Mouse (Mus musculus) Patski (cell line): ENCODE results near the gene Socs5. TPM values are rescaled to one million over a fixed set of nuclear protein-coding genes. Genes with fewer than 3 reads are reported as not detected.

Experiments used
- ATAC-seq: fragments of 100-300 bp; one replicate; pipeline ENCODE4 v1.8.0; 2021
- CTCF ChIA-PET: fragments of 350-600 bp; sonication (Branson Sonifier 250); formaldehyde crosslinking; loops from one replicate; lab custom pipeline; 2022; ENCODE audit warnings: inconsistent platforms; lab: Charles Lee
- POLR2A ChIA-PET: fragments of 350-600 bp; sonication (Branson Sonifier 250); formaldehyde crosslinking; loops from one replicate; lab custom pipeline; 2022; ENCODE audit warnings: antibody characterized with exemption, inconsistent platforms; lab: Charles Lee
- DNase-seq: peaks from one replicate; pipeline ENCODE4 v3.0.0-alpha.2; 2011; ENCODE audit warnings: low read depth, low spot score
- H3K27me3 ChIP-seq: fragments of 371-371 bp; one replicate; pipeline ENCODE4 v1.5.1; 2021
- CTCF ChIP-seq: fragments of 100-300 bp; IDR thresholded peaks from one replicate; pipeline ENCODE4 v1.5.1; 2021
- in situ Hi-C: fragments of 300-500 bp; cut with MboI; formaldehyde crosslinking; loops from 3 replicates; pipeline ENCODE4 v1.11.1; 2018; ENCODE audit warnings: low pct_unique_long_range_greater_than_20kb, mixed read lengths
- polyA plus RNA-seq: library from polyadenylated mRNA; unstranded; gene quantifications from one replicate; pipeline ENCODE4 v1.2.3, GENCODE M21; 2021

The Socs5 gene
- polyA plus RNA-seq, 1 experiment from 2014 or later: 39.1 TPM

DNA sequence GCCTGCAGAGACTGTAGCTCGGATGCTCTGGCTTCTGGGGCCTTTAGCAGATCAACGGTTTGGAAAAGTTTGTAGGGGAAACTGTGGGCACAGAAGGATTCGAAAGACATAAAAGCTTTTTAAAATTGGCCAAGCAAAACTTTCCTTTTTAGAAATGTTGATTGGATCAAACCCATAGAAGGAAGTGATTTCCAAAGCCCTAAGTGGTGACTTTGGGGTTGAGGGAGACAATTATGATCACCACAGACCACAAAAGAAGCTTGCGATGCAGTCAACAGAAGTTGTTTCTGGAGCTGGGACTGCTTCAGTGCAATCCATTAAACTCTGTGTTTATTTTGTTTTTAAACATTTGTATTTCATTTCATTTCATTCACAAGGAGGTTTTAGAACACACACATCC lies 24.9 kb upstream of the Socs5 start:
- POLR2A ChIA-PET: no interaction called here
- in situ Hi-C loops: no loop called here
- no peak for TF ChIP-seq CTCF
- H3K27me3 ChIP-seq: no peaks in the 10 kb centered on the region
- CTCF ChIA-PET: interaction anchor here (1.0 to 1.6 kb wide), 3 partner anchors 9 to 143 kb away, joined by 3 to 4 read pairs (median 3); no protein-coding TSS in a partner anchor
- no peak for ATAC-seq
- no peak for DNase-seq

DNA sequence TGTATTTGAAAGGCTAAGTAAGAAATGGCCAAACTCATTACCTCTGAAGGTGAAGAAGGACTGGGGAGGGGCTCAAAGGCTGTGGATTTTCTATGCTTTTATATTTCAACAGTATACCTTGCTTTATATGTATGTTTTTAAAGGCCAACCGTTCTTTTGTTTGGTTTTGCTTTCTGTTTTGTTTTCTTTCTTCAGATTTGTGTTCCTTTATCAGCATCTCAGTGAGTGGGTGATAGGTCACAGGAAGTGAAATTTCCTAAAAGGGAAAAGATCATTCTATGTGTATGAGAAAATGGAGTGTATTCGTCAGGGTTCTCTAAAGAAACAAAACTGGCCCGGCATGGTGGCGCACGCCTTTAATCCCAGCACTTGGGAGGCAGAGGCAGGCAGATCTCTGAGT lies 23.8 kb upstream of the Socs5 start:
- no peak for TF ChIP-seq CTCF
- no peaks in the 10 kb centered on the region for H3K27me3 ChIP-seq
- ChIA-PET POLR2A (no interaction called here), CTCF (interaction anchor here (1.3 kb wide), 1 partner anchor 39 kb away, joined by 3 read pairs; no protein-coding TSS in a partner anchor)
- ATAC-seq: no peak
- in situ Hi-C loops: no loop called here
- DNase-seq: no peak

DNA sequence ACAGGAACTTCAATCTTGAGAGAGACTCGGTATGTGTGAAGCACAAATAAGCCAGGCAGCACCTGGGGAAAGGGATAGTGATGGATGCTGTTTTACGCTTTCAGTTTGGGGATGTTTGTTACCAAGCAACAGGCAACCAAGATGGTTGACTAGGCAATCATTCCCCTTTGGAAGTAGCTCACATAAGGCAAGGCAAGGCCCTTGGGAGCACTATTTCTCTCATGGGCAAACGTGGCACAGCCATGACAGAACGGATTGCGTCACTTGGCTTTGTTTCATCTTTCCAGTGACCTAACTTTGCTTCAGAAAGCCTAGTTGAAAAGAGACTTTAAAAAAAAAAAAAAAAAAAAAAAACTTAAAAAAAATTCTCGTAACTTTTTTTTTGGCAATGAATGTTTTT lies 21.8 kb upstream of the Socs5 start:
- POLR2A ChIA-PET: no interaction called here

DNA sequence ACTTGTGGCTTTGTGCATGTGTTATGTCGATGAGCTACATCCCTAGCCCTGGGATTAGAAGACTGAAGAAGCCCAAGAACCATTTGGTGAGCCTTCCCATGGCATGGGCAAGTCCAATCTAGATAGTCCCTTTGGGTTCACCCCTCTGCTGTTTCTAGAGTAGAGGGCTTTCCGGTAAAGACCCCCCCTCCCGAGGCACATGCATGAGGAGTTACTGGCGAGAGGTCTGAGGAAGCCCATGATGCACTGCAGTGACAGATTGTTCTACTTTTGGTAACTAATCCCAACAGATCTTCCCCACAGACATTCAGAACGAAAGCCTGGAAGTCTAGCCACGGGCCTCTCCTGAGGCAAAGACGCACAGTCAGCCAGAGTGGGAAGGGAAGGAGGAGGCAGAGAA lies 18.2 kb upstream of the Socs5 start:
- CTCF ChIA-PET: no interaction called here
- DNase-seq (no peak), ATAC-seq (no peak)
- POLR2A ChIA-PET: no interaction called here
- no peaks in the 10 kb centered on the region for H3K27me3 ChIP-seq
- in situ Hi-C loops: no loop called here
- TF ChIP-seq CTCF: no peak

More for the DNA sequence above, 21.8 kb upstream of the Socs5 start:
- ATAC-seq: no peak
- in situ Hi-C loops: no loop called here
- no peaks in the 10 kb centered on the region for H3K27me3 ChIP-seq
- TF ChIP-seq CTCF: no peak
- no peak for DNase-seq
- CTCF ChIA-PET: interaction anchor here (0.8 to 1.1 kb wide), 3 partner anchors 9 to 163 kb away, joined by 3 to 4 read pairs (median 3); no protein-coding TSS in a partner anchor

DNA sequence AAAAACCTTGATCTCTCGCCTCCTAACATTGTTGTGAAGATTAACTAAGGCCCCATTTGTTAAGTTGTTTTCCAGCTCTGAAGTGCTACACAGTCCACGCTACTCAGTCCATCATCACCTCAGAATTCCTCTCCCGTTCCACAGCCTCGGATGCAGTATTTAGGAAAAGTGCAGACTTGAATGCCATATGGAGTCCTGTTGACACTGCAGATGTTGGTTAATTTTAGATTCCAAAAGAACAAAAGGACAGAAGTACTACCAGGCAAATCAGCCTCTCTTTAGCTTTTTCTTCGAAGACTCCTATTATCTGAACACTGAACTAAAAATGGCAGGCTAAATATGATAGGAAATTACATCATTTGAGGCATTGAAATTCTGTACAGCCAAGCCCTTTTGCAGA lies 14.4 kb upstream of the Socs5 start:
- no peak for ATAC-seq
- ChIA-PET CTCF (interaction anchor here (1.3 kb wide), 1 partner anchor 48 kb away, joined by 3 read pairs; no protein-coding TSS in a partner anchor), POLR2A (no interaction called here)
- no peak for DNase-seq
- no peaks in the 10 kb centered on the region for H3K27me3 ChIP-seq
- TF ChIP-seq CTCF: no peak
- in situ Hi-C loops: loop anchor here (5.0 kb wide), 1 partner anchor 36 kb away; no protein-coding TSS in a partner anchor

DNA sequence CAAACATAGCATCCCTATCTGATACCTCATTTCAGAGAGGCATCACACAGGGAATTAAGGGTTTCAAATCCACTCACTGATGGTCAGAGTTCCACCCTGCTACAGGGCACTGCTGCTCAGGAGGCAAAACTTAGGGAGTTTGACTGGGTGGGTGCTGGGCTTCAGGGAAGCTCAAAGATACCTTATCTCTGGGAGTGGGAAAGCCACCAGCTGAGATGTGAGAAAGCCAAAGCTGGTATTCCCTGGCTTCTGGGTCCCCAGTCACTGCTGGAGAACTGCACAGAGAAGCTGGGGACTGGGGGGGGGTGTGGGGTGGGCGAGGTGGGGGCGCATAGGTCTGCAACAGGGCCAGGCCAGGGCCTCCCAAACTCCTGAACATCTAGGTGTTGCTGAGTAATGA lies 10.5 kb upstream of the Socs5 start:
- ChIA-PET POLR2A (no interaction called here), CTCF (interaction anchor here (1.0 to 1.2 kb wide), 2 partner anchors 16 to 52 kb away, joined by 3 to 4 read pairs; no protein-coding TSS in a partner anchor)
- ATAC-seq (no peak), DNase-seq (no peak)
- H3K27me3 ChIP-seq: no peaks in the 10 kb centered on the region
- in situ Hi-C loops: no loop called here
- TF ChIP-seq CTCF: no peak

DNA sequence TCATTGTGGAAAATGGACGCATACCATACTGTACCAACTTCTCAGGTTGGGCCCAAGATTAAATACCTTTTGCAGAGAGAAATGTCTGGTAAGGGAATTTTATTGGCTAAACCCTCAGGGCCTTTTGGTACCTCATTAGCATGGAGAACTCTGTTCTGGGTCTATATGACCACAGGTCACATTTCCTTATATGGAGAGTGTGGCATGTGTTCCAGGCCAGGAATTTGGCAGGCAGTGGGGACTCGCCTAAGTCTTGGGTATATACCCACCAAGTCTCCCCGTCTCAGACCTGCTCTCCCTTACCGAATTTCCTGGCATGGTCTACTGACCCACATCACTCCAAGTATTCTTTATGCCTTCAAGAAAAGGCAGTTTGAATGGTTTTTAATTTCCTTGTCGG lies 9.9 kb upstream of the Socs5 start:
- no peak for TF ChIP-seq CTCF
- H3K27me3 ChIP-seq: no peaks in the 10 kb centered on the region
- DNase-seq (no peak), ATAC-seq (no peak)
- in situ Hi-C loops: no loop called here
- ChIA-PET POLR2A (no interaction called here), CTCF (interaction anchor here (1.0 kb wide), 1 partner anchor 17 kb away, joined by 3 read pairs; no protein-coding TSS in a partner anchor)

DNA sequence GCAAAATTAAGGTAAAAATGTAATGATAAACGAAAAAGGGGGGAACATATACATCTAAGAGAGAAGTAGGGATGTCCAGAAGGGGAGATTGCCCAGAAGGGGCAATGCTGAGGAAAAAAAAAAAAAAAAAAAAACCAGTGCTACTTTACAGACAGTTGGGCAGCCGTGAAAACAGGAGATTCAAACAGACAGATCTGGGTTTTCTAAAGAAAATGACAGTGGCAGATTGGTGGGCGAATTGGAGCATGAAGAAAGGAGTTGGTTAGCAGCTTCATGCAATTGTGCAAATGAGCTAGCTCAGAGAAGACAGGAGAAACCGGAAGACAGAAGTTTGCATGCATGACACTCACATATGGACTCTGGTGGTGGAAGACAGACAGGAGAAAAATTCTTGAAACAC lies 6.5 kb upstream of the Socs5 start:
- POLR2A ChIA-PET: no interaction called here
- in situ Hi-C loops: loop anchor here (5.0 kb wide), 1 partner anchor 146 kb away; no protein-coding TSS in a partner anchor

DNA sequence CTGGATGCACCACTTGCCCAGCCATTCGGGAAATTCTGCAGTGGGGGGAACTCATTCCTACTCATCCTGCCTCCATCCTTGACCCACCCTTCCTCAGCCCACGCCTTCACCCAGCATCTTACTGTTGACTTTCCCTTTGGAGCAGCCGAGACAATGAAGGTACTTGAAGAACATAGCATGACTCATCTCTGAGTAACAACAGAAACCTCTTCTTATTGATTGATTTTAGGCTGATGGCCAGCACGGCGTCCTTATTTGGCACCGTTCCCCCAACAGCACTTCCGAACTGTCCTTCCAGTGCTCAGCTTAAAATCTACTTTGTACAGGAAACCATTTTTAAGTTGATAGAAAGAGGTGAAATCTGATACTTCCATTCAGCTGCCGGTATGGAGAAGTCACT lies 4.8 kb upstream of the Socs5 start:
- ATAC-seq (no peak), DNase-seq (peak; percentile 57)
- TF ChIP-seq CTCF: no peak
- in situ Hi-C loops: loop anchor here (5.0 kb wide), 1 partner anchor 145 kb away; no protein-coding TSS in a partner anchor
- no peaks in the 10 kb centered on the region for H3K27me3 ChIP-seq
- CTCF ChIA-PET: interaction anchor here (0.9 kb wide), 1 partner anchor 146 kb away, joined by 3 read pairs; no protein-coding TSS in a partner anchor
- POLR2A ChIA-PET: interaction anchor here (1.5 kb wide), 1 partner anchor 72 kb away, joined by 3 read pairs; no protein-coding TSS in a partner anchor

More for the DNA sequence above, 6.5 kb upstream of the Socs5 start:
- DNase-seq (no peak), ATAC-seq (no peak)
- no peak for TF ChIP-seq CTCF
- no peaks in the 10 kb centered on the region for H3K27me3 ChIP-seq
- CTCF ChIA-PET: interaction anchor here (2.0 kb wide), 1 partner anchor 148 kb away, joined by 4 read pairs; no protein-coding TSS in a partner anchor

DNA sequence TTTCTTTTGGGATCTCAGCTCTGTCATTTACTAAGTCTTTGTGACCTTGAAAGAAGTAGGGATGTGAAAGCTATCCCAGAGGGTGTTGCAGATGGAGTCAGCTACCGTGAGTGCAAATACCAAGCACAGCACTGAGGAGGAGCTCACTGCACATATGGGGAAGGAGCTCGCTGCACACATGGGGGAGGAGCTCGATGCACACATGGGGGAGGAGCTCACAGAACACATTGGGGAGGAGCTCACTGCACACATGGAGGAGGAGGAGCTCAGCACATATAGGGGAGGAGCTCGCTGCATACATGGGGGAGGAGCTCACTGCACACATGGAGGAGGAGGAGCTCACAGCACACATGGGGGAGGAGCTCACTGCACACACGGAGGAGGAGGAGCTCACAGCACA lies 4.4 kb upstream of the Socs5 start:
- DNase-seq: no peak
- ChIA-PET CTCF (interaction anchor here (0.9 kb wide), 1 partner anchor 145 kb away, joined by 3 read pairs; no protein-coding TSS in a partner anchor), POLR2A (interaction anchor here (1.5 kb wide), 1 partner anchor 72 kb away, joined by 3 read pairs; no protein-coding TSS in a partner anchor)
- no peak for TF ChIP-seq CTCF
- H3K27me3 ChIP-seq: no peaks in the 10 kb centered on the region
- in situ Hi-C loops: loop anchor here (5.0 kb wide), 1 partner anchor 144 kb away; no protein-coding TSS in a partner anchor
- ATAC-seq: no peak

DNA sequence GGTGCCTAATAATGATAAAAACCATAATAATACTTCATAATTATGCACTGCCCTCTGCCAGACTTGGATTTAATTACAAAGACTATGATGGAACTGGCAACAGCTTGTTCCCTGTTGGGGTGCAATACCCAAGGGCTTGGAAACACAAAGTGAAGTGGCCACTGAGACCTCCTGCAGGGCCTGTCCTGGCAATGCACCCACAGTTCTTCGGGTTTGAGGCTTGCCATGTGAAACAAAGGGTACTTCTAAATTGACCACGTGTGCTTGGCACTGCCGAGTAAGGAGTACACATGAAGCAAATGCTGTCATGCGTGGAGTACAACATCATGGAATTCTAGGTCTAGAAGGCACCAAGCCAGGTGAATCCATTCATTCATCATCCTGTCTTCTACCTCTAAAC lies 3.2 kb upstream of the Socs5 start:
- DNase-seq (no peak), ATAC-seq (no peak)
- CTCF ChIA-PET: interaction anchor here (0.7 to 1.8 kb wide), 4 partner anchors 58 to 73 kb away, joined by 3 to 9 read pairs (median 3); no protein-coding TSS in a partner anchor
- H3K27me3 ChIP-seq: no peaks in the 10 kb centered on the region
- in situ Hi-C loops: loop anchor here (5.0 kb wide), 1 partner anchor 143 kb away; no protein-coding TSS in a partner anchor
- TF ChIP-seq CTCF: no peak
- POLR2A ChIA-PET: interaction anchor here (0.5 kb wide), 1 partner anchor 11 kb away, joined by 4 read pairs; no protein-coding TSS in a partner anchor
